Mouse (Mus musculus) MEL (cell line): Measurements from ENCODE around the gene Prickle4. TPM values are rescaled to one million over a fixed set of nuclear protein-coding genes. Genes with fewer than 3 reads are reported as not detected.

Experiments used
- DNase-seq: peaks from one replicate; pipeline ENCODE4 v3.0.0; 2011; ENCODE audit warnings: low read depth, low spot score
- H3K27ac ChIP-seq: 2 replicates; pipeline ENCODE4 v1.5.1; 2012; ENCODE audit warnings: low read depth, mild to moderate bottlenecking, control low read depth, low read length, moderate library complexity; ENCODE audit not compliant: control insufficient read depth
- H3K27me3 ChIP-seq, 2 experiments: fragments of 150-350 bp in 1 of 2; sonication (generic) in 1 of 2; 2 replicates each; pipeline ENCODE4 v1.6.1; 2012; ENCODE audit warnings: low read length in 2 of 2, mild to moderate bottlenecking in 2 of 2, improper control_type of control experiment in 1 of 2, moderate library complexity in 1 of 2; ENCODE audit not compliant: insufficient read depth in 2 of 2, control insufficient read depth in 1 of 2
- H3K36me3 ChIP-seq, 2 experiments: 2 replicates each; pipeline ENCODE4 v1.6.1; 2012 to 2014; ENCODE audit warnings: low read length in 2 of 2, improper control_type of control experiment in 1 of 2, inconsistent platforms in 1 of 2, mild to moderate bottlenecking in 1 of 2; ENCODE audit not compliant: insufficient read depth in 2 of 2, control insufficient read depth in 1 of 2
- H3K4me1 ChIP-seq, 2 experiments: fragments of 150-350 bp in 1 of 2; sonication (generic) in 1 of 2; 2 replicates each; pipeline ENCODE4 v1.6.1; 2012; ENCODE audit warnings: low read length in 2 of 2, improper control_type of control experiment in 1 of 2, mild to moderate bottlenecking in 1 of 2; ENCODE audit not compliant: insufficient read depth in 2 of 2, control insufficient read depth in 1 of 2
- H3K4me3 ChIP-seq, 2 experiments: fragments of 150-350 bp in 1 of 2; sonication (generic) in 1 of 2; 2 replicates each; pipeline ENCODE4 v1.5.1; 2012; ENCODE audit warnings: low read depth in 2 of 2, low read length in 2 of 2, mild to moderate bottlenecking in 2 of 2, moderate library complexity in 2 of 2, control low read depth in 1 of 2, improper control_type of control experiment in 1 of 2; ENCODE audit not compliant: control insufficient read depth in 1 of 2, insufficient read depth in 1 of 2
- H3K79me2 ChIP-seq: 2 replicates; pipeline ENCODE4 v1.6.1; 2012; ENCODE audit warnings: mild to moderate bottlenecking, low read length, moderate library complexity; ENCODE audit not compliant: control insufficient read depth, poor library complexity, insufficient read depth
- H3K9ac ChIP-seq: 2 replicates; pipeline ENCODE4 v1.6.1; 2012; ENCODE audit warnings: low read depth, mild to moderate bottlenecking, control low read depth, low read length, moderate library complexity; ENCODE audit not compliant: control insufficient read depth, poor library complexity, severe bottlenecking
- H3K9me3 ChIP-seq: fragments of 150-350 bp; sonication (generic); replicated peaks from 2 replicates; pipeline ENCODE4 v1.6.1; 2012; ENCODE audit warnings: mild to moderate bottlenecking, low read length, improper control_type of control experiment, moderate library complexity; ENCODE audit not compliant: insufficient read depth
- BHLHE40 ChIP-seq: IDR thresholded peaks from 2 replicates; pipeline ENCODE4 v1.6.1; 2012; ENCODE audit warnings: low read depth, mild to moderate bottlenecking, inconsistent platforms, low read length, improper control_type of control experiment, borderline replicate concordance
- CTCF ChIP-seq, 3 experiments: IDR thresholded peaks in 2 of 3; conservative IDR thresholded peaks in 1 of 3; 2 replicates each; pipeline ENCODE4 v1.5.1; 2011 to 2012; ENCODE audit warnings: low read length in 3 of 3, low read depth in 2 of 3, mild to moderate bottlenecking in 2 of 3, improper control_type of control experiment in 1 of 3, inconsistent platforms in 1 of 3, mixed read lengths in 1 of 3, moderate library complexity in 1 of 3; ENCODE audit not compliant: control insufficient read depth in 1 of 3, insufficient read depth in 1 of 3, poor library complexity in 1 of 3, severe bottlenecking in 1 of 3
- ELF1 ChIP-seq: IDR thresholded peaks from 2 replicates; pipeline ENCODE4 v1.6.1; 2014; ENCODE audit warnings: low read depth, mild to moderate bottlenecking, inconsistent platforms, low read length, improper control_type of control experiment, moderate library complexity
- EP300 ChIP-seq, 2 experiments: IDR thresholded peaks; 2 replicates each; pipeline ENCODE4 v1.6.1; 2011; ENCODE audit warnings: improper control_type of control experiment in 2 of 2, low read length in 2 of 2, low read depth in 1 of 2, mild to moderate bottlenecking in 1 of 2
- HCFC1 ChIP-seq: IDR thresholded peaks from 2 replicates; pipeline ENCODE4 v1.6.1; 2012; ENCODE audit warnings: low read depth, mild to moderate bottlenecking, inconsistent platforms, low read length, improper control_type of control experiment, moderate library complexity
- JUND ChIP-seq: IDR thresholded peaks from 2 replicates; pipeline ENCODE4 v1.6.1; 2011; ENCODE audit warnings: low read depth, mild to moderate bottlenecking, improper control_type of control experiment, low read length
- MAFK ChIP-seq: IDR thresholded peaks from 2 replicates; pipeline ENCODE4 v1.6.1; 2011; ENCODE audit warnings: low read depth, mild to moderate bottlenecking, low read length, improper control_type of control experiment, borderline replicate concordance
- MAX ChIP-seq: IDR thresholded peaks from 2 replicates; pipeline ENCODE4 v1.6.1; 2011; ENCODE audit warnings: low read length, improper control_type of control experiment
- MEF2A ChIP-seq: IDR thresholded peaks from 2 replicates; pipeline ENCODE4 v1.6.1; 2014; ENCODE audit warnings: low read depth, mild to moderate bottlenecking, inconsistent platforms, low read length, improper control_type of control experiment; ENCODE audit not compliant: poor library complexity, insufficient replicate concordance, severe bottlenecking; ENCODE audit errors: extremely low read depth
- POLR2A ChIP-seq, 2 experiments: IDR thresholded peaks; 2 replicates each; pipeline ENCODE4 v1.6.1; 2011 to 2012; ENCODE audit warnings: low read length in 2 of 2, mild to moderate bottlenecking in 2 of 2, control low read depth in 1 of 2, improper control_type of control experiment in 1 of 2, low read depth in 1 of 2, moderate library complexity in 1 of 2; ENCODE audit not compliant: control insufficient read depth in 1 of 2, insufficient read depth in 1 of 2, poor library complexity in 1 of 2
- POLR2AphosphoS2 ChIP-seq: IDR thresholded peaks from 2 replicates; pipeline ENCODE4 v1.6.1; 2011; ENCODE audit warnings: low read length, improper control_type of control experiment
- RAD21 ChIP-seq: IDR thresholded peaks from 2 replicates; pipeline ENCODE4 v1.6.1; 2011; ENCODE audit warnings: mild to moderate bottlenecking, low read depth, low read length, improper control_type of control experiment
- RCOR1 ChIP-seq: IDR thresholded peaks from 2 replicates; pipeline ENCODE4 v1.6.1; 2012; ENCODE audit warnings: low read depth, mild to moderate bottlenecking, inconsistent platforms, low read length, improper control_type of control experiment
- SMC3 ChIP-seq: IDR thresholded peaks from 2 replicates; pipeline ENCODE4 v1.6.1; 2011; ENCODE audit warnings: low read depth, low read length, improper control_type of control experiment
- TBP ChIP-seq: IDR thresholded peaks from 2 replicates; pipeline ENCODE4 v1.8.0; 2011; ENCODE audit warnings: low read depth, low read length, improper control_type of control experiment
- UBTF ChIP-seq: IDR thresholded peaks from 2 replicates; pipeline ENCODE4 v1.6.1; 2012; ENCODE audit warnings: low read depth, mild to moderate bottlenecking, inconsistent platforms, low read length, improper control_type of control experiment, moderate library complexity, borderline replicate concordance; ENCODE audit not compliant: insufficient read depth
- USF1 ChIP-seq: IDR thresholded peaks from 2 replicates; pipeline ENCODE4 v1.6.1; 2014; ENCODE audit warnings: low read depth, mild to moderate bottlenecking, inconsistent platforms, low read length, improper control_type of control experiment, moderate library complexity
- ZC3H11A ChIP-seq: IDR thresholded peaks from 2 replicates; pipeline ENCODE4 v1.6.1; 2012; ENCODE audit warnings: low read depth, mild to moderate bottlenecking, inconsistent platforms, low read length, improper control_type of control experiment
- ZKSCAN1 ChIP-seq: IDR thresholded peaks from 2 replicates; pipeline ENCODE4 v1.6.1; 2012; ENCODE audit warnings: low read depth, mild to moderate bottlenecking, inconsistent platforms, low read length, improper control_type of control experiment, moderate library complexity
- ZMIZ1 ChIP-seq: IDR thresholded peaks from 2 replicates; pipeline ENCODE4 v1.6.1; 2012; ENCODE audit warnings: low read depth, mild to moderate bottlenecking, inconsistent platforms, low read length, improper control_type of control experiment, moderate library complexity
- ZNF384 ChIP-seq: IDR thresholded peaks from 2 replicates; pipeline ENCODE4 v1.6.1; 2012; ENCODE audit warnings: low read depth, mild to moderate bottlenecking, inconsistent platforms, low read length, improper control_type of control experiment
- polyA plus RNA-seq, 2 experiments: library from polyadenylated mRNA; stranded (reverse) in 1 of 2; unstranded in 1 of 2; fragments of >175 nt in 1 of 2; fragments of >200 nt in 1 of 2; gene quantifications; 2 replicates each; pipeline versions ENCODE4 v1.2.1 to v1.2.4; 2012; ENCODE audit warnings: low replicate concordance in 2 of 2, low read depth in 1 of 2; ENCODE audit not compliant: insufficient read length in 2 of 2, insufficient read depth in 1 of 2, missing spikeins in 1 of 2
- total RNA-seq: library from RNA; depleted of rRNA; stranded (reverse); fragments of 300-350 nt; gene quantifications from 2 replicates; pipeline ENCODE4 v1.2.3, GENCODE M21; 2012

Prickle4 gene
- total and polyA plus RNA-seq, 3 experiments, result 0.23 to 4.3 TPM; not detected in 1

GRCm38 (mm10) chr17:47678238-47678637 is 16.3 kb downstream of the Prickle4 start:
- H3K9ac ChIP-seq, result no peak overlapping the region

GRCm38 (mm10) chr17:47676581-47676980 is 18.0 kb downstream of the Prickle4 start:
- H3K36me3 ChIP-seq, result no peaks in the 10 kb centered on the region; a peak in 1 of 4 replicates
- H3K4me1 ChIP-seq, result no peaks in the 10 kb centered on the region
- no peaks in the 10 kb centered on the region for H3K9me3 ChIP-seq
- H3K4me3 ChIP-seq, result no peak overlapping the region
- H3K9ac ChIP-seq, result no peak overlapping the region
- no peak overlapping the region for H3K27ac ChIP-seq
- H3K27me3 ChIP-seq, result no peaks in the 10 kb centered on the region
- no peak for TF ChIP-seq MAX
- peak; percentile 62 for TF ChIP-seq RAD21
- no peak for TF ChIP-seq RCOR1
- no peak for TF ChIP-seq POLR2AphosphoS2
- TF ChIP-seq SMC3, result peak; percentile 83
- TF ChIP-seq JUND, result no peak
- TF ChIP-seq UBTF, result no peak
- TF ChIP-seq EP300 (IDR thresholded peaks at IDR 0.05; ENCODE audit: low read depth in 1 of 2, low read length in 2 of 2), result no peak
- TF ChIP-seq ZC3H11A, result peak; percentile 48
- TF ChIP-seq CTCF (IDR thresholded peaks at IDR 0.05 in 2 of 3, conservative IDR thresholded peaks at IDR 0.05 in 1 of 3; ENCODE audit: control insufficient read depth in 1 of 3, insufficient read depth in 1 of 3, low read depth in 2 of 3, low read length in 3 of 3, poor library complexity in 1 of 3, severe bottlenecking in 1 of 3), result peak; percentile 59 to 78 (median 75)
- peak; percentile 60 for DNase-seq
- no peaks in the 10 kb centered on the region for H3K79me2 ChIP-seq

More at GRCm38 (mm10) chr17:47678238-47678637, 16.3 kb downstream of the Prickle4 start:
- H3K36me3 ChIP-seq, result no peaks in the 10 kb centered on the region; a peak in 1 of 4 replicates
- H3K27me3 ChIP-seq, result no peaks in the 10 kb centered on the region
- no peaks in the 10 kb centered on the region for H3K79me2 ChIP-seq
- DNase-seq, result no peak
- no peaks in the 10 kb centered on the region; a peak in 2 of 4 replicates for H3K4me1 ChIP-seq
- TF ChIP-seq ZMIZ1 (no peak), POLR2A (IDR thresholded peaks at IDR 0.05; ENCODE audit: control insufficient read depth in 1 of 2, insufficient read depth in 1 of 2, low read depth in 1 of 2, low read length in 2 of 2, poor library complexity in 1 of 2) (no peak), BHLHE40 (no peak), SMC3 (no peak), TBP (no peak), ELF1 (no peak), ZC3H11A (no peak), MAFK (no peak), RCOR1 (no peak), ZNF384 (no peak), MEF2A (no peak), HCFC1 (no peak), ZKSCAN1 (no peak), USF1 (no peak)
- TF ChIP-seq, all 39 proteins: peak for 0
- no peak overlapping the region for H3K27ac ChIP-seq
- H3K9me3 ChIP-seq, result no peaks in the 10 kb centered on the region
- no peak overlapping the region for H3K4me3 ChIP-seq
